In the genomic region with DNA sequence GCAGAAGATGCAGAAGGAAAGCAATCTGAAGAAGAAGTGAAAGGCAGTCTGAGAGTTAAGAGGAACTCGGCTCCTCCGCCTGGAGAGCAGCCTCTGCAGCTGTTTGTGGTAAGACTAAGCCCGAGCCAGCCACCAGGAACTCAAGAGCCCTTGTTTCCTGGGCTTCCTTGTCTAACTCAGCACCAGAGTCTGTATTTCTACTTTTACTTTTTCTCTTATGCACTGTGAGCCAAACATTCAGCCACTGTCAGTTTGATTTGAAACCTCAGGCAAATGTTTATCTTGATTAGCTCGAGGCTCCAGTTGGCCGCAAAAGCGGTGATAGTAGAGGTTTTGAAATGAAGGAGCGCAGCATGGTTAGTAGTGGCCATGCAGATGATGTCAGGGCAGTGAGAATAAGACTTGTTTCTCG, we compare ENCODE assay signal across 11 mouse cellular contexts.
DNase-seq lines count a peak whose midpoint lies in the region; ATAC-seq and TF ChIP-seq lines count a peak whose summit lies in the region.
"Had no signal": no experiment of that assay in that cellular context is flagged by ENCODE, and none has a peak within 500 bp of the region (broad histone marks: within the 10 kb centered on the region; RNA-seq: fewer than 3 reads in every experiment).

No protein-coding gene starts in this region.

- no peaks in the 10 kb centered on the region for H3K4me1 ChIP-seq in embryonic facial prominence, embryonic 14.5 days (ENCODE audit: control insufficient read depth, insufficient read depth, low read length)
- H3K4me1 ChIP-seq in embryonic facial prominence, embryonic 10.5 days: no peaks in the 10 kb centered on the region
- no peaks in the 10 kb centered on the region for H3K4me1 ChIP-seq in liver, adult 2 months (ENCODE audit: control insufficient read depth, insufficient read depth, low read length)
- peaks cover 7% of the 10 kb centered on the region for H3K4me1 ChIP-seq in liver, embryonic 12.5 days
- H3K4me1 ChIP-seq: embryonic facial prominence, embryonic 15.5 days had no signal

- ATAC-seq in embryonic facial prominence, embryonic 14.5 days (ENCODE audit: low read depth): no peak
- no peak for ATAC-seq in liver, embryonic 12.5 days
- ATAC-seq: intestine, postnatal 0 days had no signal

- no peak for TF ChIP-seq CTCF in liver, adult 2 months (IDR thresholded peaks at IDR 0.05; ENCODE audit: low read depth, low read length)

- no peaks in the 10 kb centered on the region for H3K9me3 ChIP-seq in embryonic facial prominence, embryonic 14.5 days (ENCODE audit: control insufficient read depth, low read length)
- no peaks in the 10 kb centered on the region for H3K9me3 ChIP-seq in embryonic facial prominence, embryonic 10.5 days
- no peaks in the 10 kb centered on the region for H3K9me3 ChIP-seq in liver, embryonic 12.5 days (replicated peaks)
- H3K9me3 ChIP-seq: embryonic facial prominence, embryonic 15.5 days had no signal

- 70% methylated on average over 8 of the region's 8 CpGs for WGBS in embryonic facial prominence, embryonic 14.5 days
- WGBS in embryonic facial prominence, embryonic 10.5 days: 88% methylated on average over 8 of the region's 8 CpGs
- 74% methylated on average over 8 of the region's 8 CpGs for WGBS in liver, adult 2 months
- 38% methylated on average over 8 of the region's 8 CpGs for WGBS in liver, embryonic 12.5 days (ENCODE audit: insufficient replicate concordance)

- no peak for TF ChIP-seq POLR2A in liver, adult 2 months (IDR thresholded peaks at IDR 0.05; ENCODE audit: extremely low read depth, insufficient read depth, low read length)

- no peak overlapping the region for H3K9ac ChIP-seq in embryonic facial prominence, embryonic 14.5 days (ENCODE audit: low read depth, low read length)
- H3K9ac ChIP-seq in liver, adult 2 months (ENCODE audit: low read depth, low read length): no peak overlapping the region
- no peak overlapping the region for H3K9ac ChIP-seq in liver, embryonic 12.5 days
- H3K9ac ChIP-seq: embryonic facial prominence, embryonic 15.5 days had no signal

- H3K79me2 ChIP-seq in liver, adult 2 months (ENCODE audit: control insufficient read depth, insufficient read depth, low read length): no peaks in the 10 kb centered on the region

- no peak overlapping the region for H3K4me3 ChIP-seq in embryonic facial prominence, embryonic 14.5 days (ENCODE audit: low read depth, low read length)
- H3K4me3 ChIP-seq in embryonic facial prominence, embryonic 10.5 days: no peak overlapping the region
- H3K4me3 ChIP-seq in liver, adult 2 months (ENCODE audit: insufficient read depth, low read depth, low read length): no peak overlapping the region
- H3K4me3 ChIP-seq in liver, embryonic 12.5 days: no peak overlapping the region
- H3K4me3 ChIP-seq: embryonic facial prominence, embryonic 15.5 days had no signal

- H3K36me3 ChIP-seq in embryonic facial prominence, embryonic 14.5 days (ENCODE audit: control insufficient read depth, insufficient read depth, low read length): peaks cover 66% of the 10 kb centered on the region
- H3K36me3 ChIP-seq in embryonic facial prominence, embryonic 10.5 days (replicated peaks): peaks cover 84% of the 10 kb centered on the region
- H3K36me3 ChIP-seq in liver, adult 2 months (ENCODE audit: control insufficient read depth, insufficient read depth, low read length): peaks cover 51% of the 10 kb centered on the region
- peaks cover 37% of the 10 kb centered on the region for H3K36me3 ChIP-seq in liver, embryonic 12.5 days

- H3K27me3 ChIP-seq in embryonic facial prominence, embryonic 14.5 days (replicated peaks; ENCODE audit: control insufficient read depth, insufficient read depth, low read length): no peaks in the 10 kb centered on the region
- no peaks in the 10 kb centered on the region for H3K27me3 ChIP-seq in embryonic facial prominence, embryonic 10.5 days (replicated peaks; ENCODE audit: low read depth, poor library complexity, severe bottlenecking)
- H3K27me3 ChIP-seq in liver, adult 2 months (ENCODE audit: control insufficient read depth, insufficient read depth, low read length): no peaks in the 10 kb centered on the region
- no peaks in the 10 kb centered on the region for H3K27me3 ChIP-seq in liver, embryonic 12.5 days (replicated peaks)
- H3K27me3 ChIP-seq: embryonic facial prominence, embryonic 15.5 days had no signal

- no peak overlapping the region for H3K4me2 ChIP-seq in embryonic facial prominence, embryonic 14.5 days (ENCODE audit: low read depth, low read length)
- H3K4me2 ChIP-seq in liver, embryonic 12.5 days: no peak overlapping the region
- H3K4me2 ChIP-seq: embryonic facial prominence, embryonic 15.5 days had no signal

- H3K27ac ChIP-seq in embryonic facial prominence, embryonic 14.5 days (replicated peaks; ENCODE audit: low read depth, low read length): no peak overlapping the region
- H3K27ac ChIP-seq in embryonic facial prominence, embryonic 10.5 days (replicated peaks): no peak overlapping the region
- no peak overlapping the region for H3K27ac ChIP-seq in liver, adult 2 months (replicated peaks; ENCODE audit: insufficient read depth, low read depth, low read length)
- no peak overlapping the region for H3K27ac ChIP-seq in liver, embryonic 12.5 days
- H3K27ac ChIP-seq: embryonic facial prominence, embryonic 15.5 days had no signal

- DNase-seq in embryonic facial prominence, embryonic 14.5 days (ENCODE audit: low spot score): peak; percentile 42
- DNase-seq in embryonic facial prominence, embryonic 10.5 days (ENCODE audit: low spot score): no peak
- peak; percentile 18 for DNase-seq in liver, adult 2 months (ENCODE audit: extremely low read depth, low read depth, low spot score)
- DNase-seq in lung, postnatal 36 days: peak; percentile 52
- DNase-seq in thymus, postnatal 25 days: peak; percentile 41
- no peak for DNase-seq in adrenal gland, postnatal 14 days
- DNase-seq in frontal cortex, postnatal 25 days (ENCODE audit: low spot score in 2 of 2): no peak
- DNase-seq: right cerebral cortex, adult 18-20 months had no signal

Comparison
In these comparisons a context has a peak if more than half of its experiments do, and no peak if none do; other contexts are left out.
1. DNase-seq: peak in embryonic facial prominence, embryonic 14.5 days (single experiment), liver, adult 2 months (single experiment), lung, postnatal 36 days (single experiment) and thymus, postnatal 25 days (single experiment); none in embryonic facial prominence, embryonic 10.5 days (single experiment), adrenal gland, postnatal 14 days (single experiment) and frontal cortex, postnatal 25 days (0 of 2).